Mouse (Mus musculus) midbrain, embryonic 16.5 days (tissue): ENCODE measurements at regions not wholly inside any gene's neighbourhood (a gene's known extent, or its start where the extent isn't known, plus 50 kb on each side); places are given as distances from the start of the nearest gene placed in this dataset.

ENCODE experiments used
- ATAC-seq: fragments of 200-750 bp; cut with Nextera tagmentation; 2 replicates; pipeline ENCODE4 v1.8.0; 2017; ENCODE audit warnings: moderate TSS enrichment
- H3K27ac ChIP-seq: fragments of 300-500 bp; sonication (generic); 2 replicates; pipeline ENCODE4 v1.5.1; 2014; ENCODE audit warnings: mild to moderate bottlenecking, low read length, mixed read lengths
- H3K27me3 ChIP-seq: fragments of 300-500 bp; sonication (generic); 2 replicates; pipeline ENCODE4 v1.6.1; 2014; ENCODE audit warnings: low read depth, low read length, mixed read lengths; ENCODE audit not compliant: control insufficient read depth, insufficient read depth
- H3K36me3 ChIP-seq: fragments of 300-500 bp; sonication (generic); 2 replicates; pipeline ENCODE4 v1.6.1; 2014; ENCODE audit warnings: mild to moderate bottlenecking, low read length, moderate library complexity, mixed read lengths; ENCODE audit not compliant: control insufficient read depth, insufficient read depth
- H3K4me1 ChIP-seq: fragments of 300-500 bp; sonication (generic); 2 replicates; pipeline ENCODE4 v1.6.1; 2014; ENCODE audit warnings: mild to moderate bottlenecking, low read length, mixed read lengths; ENCODE audit not compliant: control insufficient read depth, insufficient read depth
- H3K4me2 ChIP-seq: fragments of 300-500 bp; sonication (generic); 2 replicates; pipeline ENCODE4 v1.6.1; 2014; ENCODE audit warnings: mild to moderate bottlenecking, low read length, mixed read lengths
- H3K4me3 ChIP-seq: fragments of 300-500 bp; sonication (generic); 2 replicates; pipeline ENCODE4 v1.5.1; 2014; ENCODE audit warnings: low read depth, mild to moderate bottlenecking, low read length, moderate library complexity, mixed read lengths
- H3K9ac ChIP-seq: fragments of 300-500 bp; sonication (generic); 2 replicates; pipeline ENCODE4 v1.6.1; 2014; ENCODE audit warnings: low read depth, low read length, mixed read lengths
- H3K9me3 ChIP-seq: fragments of 300-500 bp; sonication (generic); replicated peaks from 2 replicates; pipeline ENCODE4 v1.6.1; 2014; ENCODE audit warnings: mild to moderate bottlenecking, low read length, mixed read lengths; ENCODE audit not compliant: control insufficient read depth, poor library complexity, severe bottlenecking
- WGBS: fragments of 180-500 bp; shearing (Covaris S2); extraction: QIAGEN DNeasy Blood & Tissue Kit; methylation state at CpG from one replicate; pipeline ENCODE4 v1.1.7; 2014; 5-methylcytosine and 5-hydroxymethylcytosine counted together

- Histone ChIP-seq H3K9ac (no peak overlapping the region), H3K4me3 (no peak overlapping the region), H3K36me3 (no peaks in the 10 kb centered on the region), H3K27ac (no peak overlapping the region), H3K9me3 (no peaks in the 10 kb centered on the region), H3K27me3 (no peaks in the 10 kb centered on the region), H3K4me1 (no peaks in the 10 kb centered on the region), H3K4me2 (no peak overlapping the region)
- no peak for ATAC-seq
- 64% methylated on average over 7 of the region's 7 CpGs for WGBS
Observed at GRCm38 (mm10) chr19:56669468-56669867, 52.5 kb upstream of the Adrb1 start.
